Mouse (Mus musculus) MEL (cell line): ENCODE measurements around the gene Spsb1. TPM values are rescaled to one million over a fixed set of nuclear protein-coding genes. Genes with fewer than 3 reads are reported as not detected.

Source experiments
- DNase-seq: peaks from one replicate; pipeline ENCODE4 v3.0.0; 2011; ENCODE audit warnings: low read depth, low spot score
- H3K27ac ChIP-seq: 2 replicates; pipeline ENCODE4 v1.5.1; 2012; ENCODE audit warnings: low read depth, mild to moderate bottlenecking, control low read depth, low read length, moderate library complexity; ENCODE audit not compliant: control insufficient read depth
- H3K27me3 ChIP-seq, 2 experiments: fragments of 150-350 bp in 1 of 2; sonication (generic) in 1 of 2; 2 replicates each; pipeline ENCODE4 v1.6.1; 2012; ENCODE audit warnings: low read length in 2 of 2, mild to moderate bottlenecking in 2 of 2, improper control_type of control experiment in 1 of 2, moderate library complexity in 1 of 2; ENCODE audit not compliant: insufficient read depth in 2 of 2, control insufficient read depth in 1 of 2
- H3K36me3 ChIP-seq, 2 experiments: 2 replicates each; pipeline ENCODE4 v1.6.1; 2012 to 2014; ENCODE audit warnings: low read length in 2 of 2, improper control_type of control experiment in 1 of 2, inconsistent platforms in 1 of 2, mild to moderate bottlenecking in 1 of 2; ENCODE audit not compliant: insufficient read depth in 2 of 2, control insufficient read depth in 1 of 2
- H3K4me1 ChIP-seq, 2 experiments: fragments of 150-350 bp in 1 of 2; sonication (generic) in 1 of 2; 2 replicates each; pipeline ENCODE4 v1.6.1; 2012; ENCODE audit warnings: low read length in 2 of 2, improper control_type of control experiment in 1 of 2, mild to moderate bottlenecking in 1 of 2; ENCODE audit not compliant: insufficient read depth in 2 of 2, control insufficient read depth in 1 of 2
- H3K4me3 ChIP-seq, 2 experiments: fragments of 150-350 bp in 1 of 2; sonication (generic) in 1 of 2; 2 replicates each; pipeline ENCODE4 v1.5.1; 2012; ENCODE audit warnings: low read depth in 2 of 2, low read length in 2 of 2, mild to moderate bottlenecking in 2 of 2, moderate library complexity in 2 of 2, control low read depth in 1 of 2, improper control_type of control experiment in 1 of 2; ENCODE audit not compliant: control insufficient read depth in 1 of 2, insufficient read depth in 1 of 2
- H3K79me2 ChIP-seq: 2 replicates; pipeline ENCODE4 v1.6.1; 2012; ENCODE audit warnings: mild to moderate bottlenecking, low read length, moderate library complexity; ENCODE audit not compliant: control insufficient read depth, poor library complexity, insufficient read depth
- H3K9ac ChIP-seq: 2 replicates; pipeline ENCODE4 v1.6.1; 2012; ENCODE audit warnings: low read depth, mild to moderate bottlenecking, control low read depth, low read length, moderate library complexity; ENCODE audit not compliant: control insufficient read depth, poor library complexity, severe bottlenecking
- H3K9me3 ChIP-seq: fragments of 150-350 bp; sonication (generic); replicated peaks from 2 replicates; pipeline ENCODE4 v1.6.1; 2012; ENCODE audit warnings: mild to moderate bottlenecking, low read length, improper control_type of control experiment, moderate library complexity; ENCODE audit not compliant: insufficient read depth
- BHLHE40 ChIP-seq: IDR thresholded peaks from 2 replicates; pipeline ENCODE4 v1.6.1; 2012; ENCODE audit warnings: low read depth, mild to moderate bottlenecking, inconsistent platforms, low read length, improper control_type of control experiment, borderline replicate concordance
- CHD1 ChIP-seq: IDR thresholded peaks from 2 replicates; pipeline ENCODE4 v1.6.1; 2012; ENCODE audit warnings: low read depth, mild to moderate bottlenecking, inconsistent platforms, low read length, improper control_type of control experiment
- CHD2 ChIP-seq: IDR thresholded peaks from 2 replicates; pipeline ENCODE4 v1.6.1; 2011; ENCODE audit warnings: low read length, improper control_type of control experiment
- E2F4 ChIP-seq: IDR thresholded peaks from 2 replicates; pipeline ENCODE4 v1.6.1; 2011; ENCODE audit warnings: low read depth, low read length, improper control_type of control experiment, borderline replicate concordance
- ELF1 ChIP-seq: IDR thresholded peaks from 2 replicates; pipeline ENCODE4 v1.6.1; 2014; ENCODE audit warnings: low read depth, mild to moderate bottlenecking, inconsistent platforms, low read length, improper control_type of control experiment, moderate library complexity
- JUND ChIP-seq: IDR thresholded peaks from 2 replicates; pipeline ENCODE4 v1.6.1; 2011; ENCODE audit warnings: low read depth, mild to moderate bottlenecking, improper control_type of control experiment, low read length
- KAT2A ChIP-seq: conservative IDR thresholded peaks from 2 replicates; pipeline ENCODE4 v1.6.1; 2012; ENCODE audit warnings: low read depth, low read length, improper control_type of control experiment, inconsistent platforms
- MAX ChIP-seq: IDR thresholded peaks from 2 replicates; pipeline ENCODE4 v1.6.1; 2011; ENCODE audit warnings: low read length, improper control_type of control experiment
- MEF2A ChIP-seq: IDR thresholded peaks from 2 replicates; pipeline ENCODE4 v1.6.1; 2014; ENCODE audit warnings: low read depth, mild to moderate bottlenecking, inconsistent platforms, low read length, improper control_type of control experiment; ENCODE audit not compliant: poor library complexity, insufficient replicate concordance, severe bottlenecking; ENCODE audit errors: extremely low read depth
- MYB ChIP-seq: IDR thresholded peaks from 2 replicates; pipeline ENCODE4 v1.6.1; 2011; ENCODE audit warnings: mild to moderate bottlenecking, low read depth, low read length, improper control_type of control experiment
- MYC ChIP-seq: IDR thresholded peaks from 2 replicates; pipeline ENCODE4 v1.6.1; 2011; ENCODE audit warnings: low read depth, mild to moderate bottlenecking, low read length, improper control_type of control experiment, moderate library complexity
- POLR2A ChIP-seq, 2 experiments: IDR thresholded peaks; 2 replicates each; pipeline ENCODE4 v1.6.1; 2011 to 2012; ENCODE audit warnings: low read length in 2 of 2, mild to moderate bottlenecking in 2 of 2, control low read depth in 1 of 2, improper control_type of control experiment in 1 of 2, low read depth in 1 of 2, moderate library complexity in 1 of 2; ENCODE audit not compliant: control insufficient read depth in 1 of 2, insufficient read depth in 1 of 2, poor library complexity in 1 of 2
- POLR2AphosphoS2 ChIP-seq: IDR thresholded peaks from 2 replicates; pipeline ENCODE4 v1.6.1; 2011; ENCODE audit warnings: low read length, improper control_type of control experiment
- RAD21 ChIP-seq: IDR thresholded peaks from 2 replicates; pipeline ENCODE4 v1.6.1; 2011; ENCODE audit warnings: mild to moderate bottlenecking, low read depth, low read length, improper control_type of control experiment
- RCOR1 ChIP-seq: IDR thresholded peaks from 2 replicates; pipeline ENCODE4 v1.6.1; 2012; ENCODE audit warnings: low read depth, mild to moderate bottlenecking, inconsistent platforms, low read length, improper control_type of control experiment
- TAL1 ChIP-seq: IDR thresholded peaks from 2 replicates; pipeline ENCODE4 v1.6.1; 2012; ENCODE audit warnings: mild to moderate bottlenecking, inconsistent platforms, low read length, moderate library complexity, mixed read lengths
- TBP ChIP-seq: IDR thresholded peaks from 2 replicates; pipeline ENCODE4 v1.8.0; 2011; ENCODE audit warnings: low read depth, low read length, improper control_type of control experiment
- TCF12 ChIP-seq: IDR thresholded peaks from 2 replicates; pipeline ENCODE4 v1.6.1; 2014; ENCODE audit warnings: low read depth, mild to moderate bottlenecking, inconsistent platforms, low read length, improper control_type of control experiment, moderate library complexity
- USF2 ChIP-seq, 2 experiments: IDR thresholded peaks; 2 replicates each; pipeline ENCODE4 v1.6.1; 2011 to 2012; ENCODE audit warnings: improper control_type of control experiment in 2 of 2, low read length in 2 of 2, borderline replicate concordance in 1 of 2, inconsistent platforms in 1 of 2, low read depth in 1 of 2, mild to moderate bottlenecking in 1 of 2; ENCODE audit not compliant: insufficient read depth in 1 of 2
- ZC3H11A ChIP-seq: IDR thresholded peaks from 2 replicates; pipeline ENCODE4 v1.6.1; 2012; ENCODE audit warnings: low read depth, mild to moderate bottlenecking, inconsistent platforms, low read length, improper control_type of control experiment
- ZMIZ1 ChIP-seq: IDR thresholded peaks from 2 replicates; pipeline ENCODE4 v1.6.1; 2012; ENCODE audit warnings: low read depth, mild to moderate bottlenecking, inconsistent platforms, low read length, improper control_type of control experiment, moderate library complexity
- polyA plus RNA-seq, 2 experiments: library from polyadenylated mRNA; stranded (reverse) in 1 of 2; unstranded in 1 of 2; fragments of >175 nt in 1 of 2; fragments of >200 nt in 1 of 2; gene quantifications; 2 replicates each; pipeline versions ENCODE4 v1.2.1 to v1.2.4; 2012; ENCODE audit warnings: low replicate concordance in 2 of 2, low read depth in 1 of 2; ENCODE audit not compliant: insufficient read length in 2 of 2, insufficient read depth in 1 of 2, missing spikeins in 1 of 2
- total RNA-seq: library from RNA; depleted of rRNA; stranded (reverse); fragments of 300-350 nt; gene quantifications from 2 replicates; pipeline ENCODE4 v1.2.3, GENCODE M21; 2012

Spsb1 gene
- total and polyA plus RNA-seq, 3 experiments = 0.12 to 0.25 TPM; not detected in 1

DNA sequence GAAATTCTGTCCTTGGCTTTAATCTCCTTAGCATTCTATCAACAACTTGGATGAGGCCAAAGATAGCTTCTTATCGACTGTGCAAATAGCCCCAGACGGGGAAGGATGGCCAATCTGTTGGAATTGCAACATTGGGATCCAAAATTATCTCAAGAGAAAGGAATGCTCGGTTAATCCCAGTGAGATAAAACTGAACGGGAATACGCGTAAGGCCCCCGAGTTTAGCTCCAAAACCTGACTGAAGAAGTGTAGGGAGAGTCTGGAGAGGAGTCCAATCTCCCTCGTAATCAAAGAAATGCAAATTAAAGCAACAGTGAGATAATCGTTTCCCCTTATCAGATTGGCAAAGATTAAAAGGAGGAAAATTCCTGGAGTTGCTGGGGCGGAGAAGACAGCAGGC, 104.2 kb downstream of the Spsb1 start:
- H3K79me2 ChIP-seq = no peaks in the 10 kb centered on the region
- peaks cover 0 to 5% of the 10 kb centered on the region in 2 experiments; a peak in 1 of 4 replicates for H3K36me3 ChIP-seq
- peaks cover 0 to 5% of the 10 kb centered on the region in 2 experiments; a peak in 3 of 4 replicates for H3K27me3 ChIP-seq
- no peaks in the 10 kb centered on the region for H3K9me3 ChIP-seq
- H3K4me3 ChIP-seq = no peak overlapping the region
- TF ChIP-seq POLR2AphosphoS2 (no peak), MYB (no peak), BHLHE40 (no peak), ZMIZ1 (no peak), MYC (no peak), POLR2A (IDR thresholded peaks at IDR 0.05; ENCODE audit: control insufficient read depth in 1 of 2, insufficient read depth in 1 of 2, low read depth in 1 of 2, low read length in 2 of 2, poor library complexity in 1 of 2) (no peak), USF2 (IDR thresholded peaks at IDR 0.05; ENCODE audit: borderline replicate concordance in 1 of 2, insufficient read depth in 1 of 2, low read depth in 1 of 2, low read length in 2 of 2) (no peak), TBP (no peak), CHD1 (no peak), ZC3H11A (no peak), JUND (no peak)
- peaks cover 3 to 12% of the 10 kb centered on the region in 2 experiments; a peak in 3 of 4 replicates for H3K4me1 ChIP-seq
- no peak overlapping the region for H3K27ac ChIP-seq
- DNase-seq = no peak
- H3K9ac ChIP-seq = no peak overlapping the region

DNA sequence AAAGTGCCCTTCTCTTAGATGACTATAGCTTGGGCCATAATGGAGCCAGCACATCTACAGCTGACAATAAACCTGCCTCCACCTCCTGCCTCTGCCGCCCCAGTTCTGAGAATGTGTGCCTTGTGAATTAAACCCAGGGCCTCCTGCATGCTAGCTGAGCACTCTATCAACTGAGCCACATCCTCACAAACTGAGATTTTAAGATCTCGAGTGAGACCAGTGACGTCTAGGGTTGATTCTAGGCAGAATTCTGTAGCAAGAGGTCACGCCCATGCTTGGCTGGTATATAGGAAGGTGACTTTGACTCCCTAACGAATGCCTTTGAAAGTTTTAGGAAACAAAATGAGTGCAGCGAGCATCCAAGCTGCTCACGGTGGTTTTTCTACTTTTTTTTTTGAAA, 104.8 kb downstream of the Spsb1 start:
- no peaks in the 10 kb centered on the region for H3K9me3 ChIP-seq
- no peak overlapping the region for H3K4me3 ChIP-seq
- H3K27ac ChIP-seq = no peak overlapping the region
- no peak for TF ChIP-seq E2F4
- TF ChIP-seq RAD21 = no peak
- no peak for TF ChIP-seq ELF1
- TF ChIP-seq CHD2 = no peak
- TF ChIP-seq RCOR1 = no peak
- no peak overlapping the region for H3K9ac ChIP-seq
- H3K79me2 ChIP-seq = no peaks in the 10 kb centered on the region
- 0 out of 4 replicates have a peak, but pooled peaks cover 0 to 3% of the 10 kb centered on the region in 2 experiments for H3K36me3 ChIP-seq
- peaks cover 2 to 10% of the 10 kb centered on the region in 2 experiments; a peak in 2 of 4 replicates for H3K4me1 ChIP-seq
- DNase-seq = no peak
- H3K27me3 ChIP-seq = peaks cover 0 to 7% of the 10 kb centered on the region in 2 experiments; a peak in 3 of 4 replicates

GRCm38 (mm10) chr4:149849035-149849434, 105.8 kb downstream of the Spsb1 start:
- H3K36me3 ChIP-seq = no peaks in the 10 kb centered on the region
- H3K79me2 ChIP-seq = no peaks in the 10 kb centered on the region
- H3K4me1 ChIP-seq = 0 out of 4 replicates have a peak, but pooled peaks cover 0 to 5% of the 10 kb centered on the region in 2 experiments
- H3K9ac ChIP-seq = no peak overlapping the region
- H3K4me3 ChIP-seq = no peak overlapping the region
- H3K9me3 ChIP-seq = no peaks in the 10 kb centered on the region
- H3K27me3 ChIP-seq = peaks cover 0 to 7% of the 10 kb centered on the region in 2 experiments; a peak in 3 of 4 replicates
- TF ChIP-seq TBP (no peak), TCF12 (no peak), TAL1 (no peak), MAX (no peak), KAT2A (no peak), MEF2A (no peak)
- no peak overlapping the region for H3K27ac ChIP-seq
- peak; percentile 26 for DNase-seq
